Mouse (Mus musculus): Measurements from ENCODE around the gene Erich3.

- no peak for TF ChIP-seq EP300 (IDR thresholded peaks at IDR 0.05; ENCODE audit: low read depth)
- TF ChIP-seq CTCF (IDR thresholded peaks at IDR 0.05; ENCODE audit: low read depth) = no peak
Measured at GRCm38 (mm10) chr3:154812893-154813292, 149.2 kb downstream of the Erich3 start.

Measured in liver, embryonic 14.5 days (tissue).